Mouse (Mus musculus) liver, embryonic 16.5 days (tissue): ENCODE measurements around the gene Slc38a1. TPM values are rescaled to one million over a fixed set of nuclear protein-coding genes. Genes with fewer than 3 reads are reported as not detected.

ENCODE experiments used
- ATAC-seq: fragments of 200-750 bp; cut with Nextera tagmentation; 2 replicates; pipeline ENCODE4 v1.8.0; 2017; ENCODE audit warnings: low read depth, mild to moderate bottlenecking, moderate number of reproducible peaks, moderate library complexity
- H3K27ac ChIP-seq: fragments of 300-500 bp; sonication (generic); 2 replicates; pipeline ENCODE4 v1.5.1; 2014; ENCODE audit warnings: mild to moderate bottlenecking, low read length
- H3K27me3 ChIP-seq: fragments of 300-500 bp; sonication (generic); 2 replicates; pipeline ENCODE4 v1.6.1; 2014; ENCODE audit warnings: low read depth, low read length, mixed read lengths; ENCODE audit not compliant: control insufficient read depth, insufficient read depth
- H3K36me3 ChIP-seq: fragments of 300-500 bp; sonication (generic); 2 replicates; pipeline ENCODE4 v1.6.1; 2014; ENCODE audit warnings: mild to moderate bottlenecking; ENCODE audit not compliant: control insufficient read depth, insufficient read depth
- H3K4me1 ChIP-seq: fragments of 300-500 bp; sonication (generic); 2 replicates; pipeline ENCODE4 v1.6.1; 2014; ENCODE audit warnings: low read depth, low read length, mixed read lengths; ENCODE audit not compliant: control insufficient read depth
- H3K4me2 ChIP-seq: fragments of 300-500 bp; sonication (generic); 2 replicates; pipeline ENCODE4 v1.6.1; 2014; ENCODE audit warnings: low read depth, low read length, mixed read lengths
- H3K4me3 ChIP-seq: fragments of 300-500 bp; sonication (generic); 2 replicates; pipeline ENCODE4 v1.5.1; 2014; ENCODE audit warnings: low read depth, mild to moderate bottlenecking, low read length
- H3K9ac ChIP-seq: fragments of 300-500 bp; sonication (generic); 2 replicates; pipeline ENCODE4 v1.6.1; 2014; ENCODE audit warnings: low read depth, low read length
- H3K9me3 ChIP-seq: fragments of 300-500 bp; sonication (generic); replicated peaks from 2 replicates; pipeline ENCODE4 v1.6.1; 2016; ENCODE audit warnings: low read length; ENCODE audit not compliant: control insufficient read depth
- WGBS: fragments of 180-500 bp; shearing (Covaris S2); extraction: QIAGEN DNeasy Blood & Tissue Kit; methylation state at CpG from one replicate; pipeline ENCODE4 v1.1.7; 2014; ENCODE audit not compliant: insufficient replicate concordance; 5-methylcytosine and 5-hydroxymethylcytosine counted together
- polyA plus RNA-seq: library from polyadenylated mRNA; unstranded; fragments of >200 nt; fragmentation: Nextera tagmentation; extraction: Ambion mirVana; gene quantifications from 2 replicates; pipeline ENCODE4 v1.2.1, GENCODE M21; 2015

Slc38a1 gene
- polyA plus RNA-seq, 1 experiment from 2014 or later, result 12.3 TPM

GRCm38 (mm10) chr15:96568271-96568982 lies 74.3 kb downstream of the Slc38a1 start:
- H3K9ac ChIP-seq, result no peak overlapping the region
- 58% methylated on average over 13 of the region's 13 CpGs for WGBS
- peaks cover 10% of the 10 kb centered on the region for H3K4me1 ChIP-seq
- ATAC-seq, result peak; percentile 62; the same call in 1 of the 2 replicates
- no peak overlapping the region for H3K4me3 ChIP-seq
- H3K9me3 ChIP-seq, result no peaks in the 10 kb centered on the region
- no peaks in the 10 kb centered on the region for H3K36me3 ChIP-seq
- no peaks in the 10 kb centered on the region for H3K27me3 ChIP-seq
- no peak overlapping the region for H3K27ac ChIP-seq
- no peak overlapping the region for H3K4me2 ChIP-seq

DNA sequence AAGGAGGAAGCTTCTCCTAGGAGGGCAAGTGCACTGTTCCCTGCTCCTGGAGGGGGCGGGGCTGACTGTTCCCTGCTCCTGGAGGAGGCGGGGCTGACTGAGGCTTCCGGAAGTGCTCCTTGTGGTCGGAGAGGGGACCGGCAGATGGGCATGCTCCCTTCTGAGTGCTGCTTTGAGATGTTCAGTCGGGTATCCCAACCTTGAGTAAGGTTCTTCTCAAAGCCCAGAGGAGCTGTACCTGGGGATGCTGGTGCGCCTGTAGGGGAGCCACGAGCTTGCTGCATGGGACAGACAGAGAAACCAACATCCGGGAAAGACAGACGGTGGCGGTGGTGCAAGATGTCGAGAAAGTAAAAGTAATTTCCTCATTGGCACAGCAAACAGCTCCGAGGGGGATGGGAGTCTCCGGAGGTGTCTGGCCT lies 75.9 kb downstream of the Slc38a1 start:
- ATAC-seq, result peak; percentile 40; the same call in 1 of the 2 replicates
- H3K9ac ChIP-seq, result no peak overlapping the region
- WGBS, result 6% methylated on average over 14 of the region's 14 CpGs

DNA sequence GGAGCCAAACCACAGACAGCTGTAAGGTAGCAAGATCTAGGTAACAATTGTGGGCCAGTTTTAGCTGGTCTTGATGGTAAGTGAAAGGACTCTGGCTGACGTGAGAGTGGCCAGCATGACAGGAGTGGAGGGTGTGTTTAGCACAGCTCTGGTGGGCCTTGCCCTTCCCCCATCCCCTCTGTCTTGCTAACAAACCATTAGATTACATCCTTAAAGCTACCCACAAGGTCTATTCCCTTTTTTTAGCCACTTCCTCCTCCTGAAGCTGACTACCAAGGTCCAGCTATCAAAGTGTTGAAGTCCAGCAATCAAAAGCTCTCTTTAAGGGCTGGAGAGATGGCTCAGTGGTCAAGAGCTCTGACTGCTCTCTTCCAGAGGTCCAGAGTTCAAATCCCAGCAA lies 78.9 kb downstream of the Slc38a1 start:
- WGBS, result 11% methylated on average over 1 of the region's 1 CpGs
- Histone ChIP-seq H3K4me1 (peaks cover 10% of the 10 kb centered on the region), H3K27me3 (no peaks in the 10 kb centered on the region), H3K4me2 (no peak overlapping the region), H3K9ac (no peak overlapping the region), H3K27ac (no peak overlapping the region), H3K36me3 (no peaks in the 10 kb centered on the region), H3K4me3 (no peak overlapping the region), H3K9me3 (no peaks in the 10 kb centered on the region)
- no peak for ATAC-seq

More for the DNA sequence above, 75.9 kb downstream of the Slc38a1 start:
- H3K27ac ChIP-seq, result no peak overlapping the region
- peak overlapping the region; percentile 55 for H3K4me3 ChIP-seq
- peak overlapping the region; percentile 59 for H3K4me2 ChIP-seq
- H3K27me3 ChIP-seq, result no peaks in the 10 kb centered on the region
- no peaks in the 10 kb centered on the region for H3K36me3 ChIP-seq
- no peaks in the 10 kb centered on the region for H3K9me3 ChIP-seq
- H3K4me1 ChIP-seq, result peaks cover 10% of the 10 kb centered on the region

DNA sequence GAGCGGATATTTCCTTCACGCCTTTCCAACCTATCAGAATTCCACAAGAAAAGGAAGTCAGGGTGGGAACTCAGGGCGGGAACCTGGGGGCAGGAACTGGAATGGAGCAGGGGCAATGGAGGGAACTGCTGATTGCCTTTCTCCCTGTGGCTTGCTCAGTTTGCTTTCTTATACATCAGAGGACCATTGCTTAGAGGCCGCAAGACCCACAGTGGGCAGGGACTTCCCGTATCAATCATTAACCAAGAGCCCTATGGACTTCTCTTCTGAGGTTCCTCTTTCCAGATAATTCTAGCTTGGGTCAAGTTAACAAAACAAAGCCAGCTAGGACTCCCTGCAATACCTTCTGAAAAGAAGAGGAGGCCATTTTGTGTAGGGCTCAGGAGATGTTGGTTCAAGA lies 80.2 kb downstream of the Slc38a1 start:
- Histone ChIP-seq H3K4me2 (no peak overlapping the region), H3K27ac (no peak overlapping the region), H3K9me3 (no peaks in the 10 kb centered on the region), H3K4me3 (no peak overlapping the region), H3K27me3 (no peaks in the 10 kb centered on the region), H3K4me1 (peaks cover 8% of the 10 kb centered on the region), H3K9ac (no peak overlapping the region), H3K36me3 (no peaks in the 10 kb centered on the region)
- 60% methylated on average over 5 of the region's 5 CpGs for WGBS
- peak; percentile 16; the same call in 1 of the 2 replicates for ATAC-seq

- ATAC-seq, result no peak
- H3K27ac ChIP-seq, result no peak overlapping the region
- 82% methylated on average over 14 of the region's 14 CpGs for whole genome bisulfite sequencing
- no peaks in the 10 kb centered on the region for H3K9me3 ChIP-seq
- H3K4me1 ChIP-seq, result peaks cover 3% of the 10 kb centered on the region; the same call in 1 of the 2 replicates
- H3K36me3 ChIP-seq, result no peaks in the 10 kb centered on the region
- no peak overlapping the region for H3K4me3 ChIP-seq
- H3K4me2 ChIP-seq, result no peak overlapping the region
- H3K27me3 ChIP-seq, result no peaks in the 10 kb centered on the region
- no peak overlapping the region for H3K9ac ChIP-seq
Measured at GRCm38 (mm10) chr15:96560576-96561298, 82.0 kb downstream of the Slc38a1 start.

GRCm38 (mm10) chr15:96551569-96552380 lies 90.9 kb downstream of the Slc38a1 start:
- Histone ChIP-seq H3K4me1 (no peaks in the 10 kb centered on the region), H3K36me3 (no peaks in the 10 kb centered on the region), H3K9ac (no peak overlapping the region), H3K9me3 (no peaks in the 10 kb centered on the region), H3K4me3 (no peak overlapping the region), H3K4me2 (no peak overlapping the region), H3K27me3 (no peaks in the 10 kb centered on the region), H3K27ac (no peak overlapping the region)
- WGBS, result 47% methylated on average over 9 of the region's 9 CpGs
- ATAC-seq, result peak; percentile 67; the same call in 1 of the 2 replicates

GRCm38 (mm10) chr15:96551107-96551506 lies 91.6 kb downstream of the Slc38a1 start:
- ATAC-seq, result no peak
- Histone ChIP-seq H3K4me3 (no peak overlapping the region), H3K9ac (no peak overlapping the region), H3K9me3 (no peaks in the 10 kb centered on the region), H3K27ac (no peak overlapping the region), H3K4me1 (no peaks in the 10 kb centered on the region), H3K4me2 (no peak overlapping the region), H3K36me3 (no peaks in the 10 kb centered on the region), H3K27me3 (no peaks in the 10 kb centered on the region)
- 70% methylated on average over 8 of the region's 8 CpGs for WGBS

DNA sequence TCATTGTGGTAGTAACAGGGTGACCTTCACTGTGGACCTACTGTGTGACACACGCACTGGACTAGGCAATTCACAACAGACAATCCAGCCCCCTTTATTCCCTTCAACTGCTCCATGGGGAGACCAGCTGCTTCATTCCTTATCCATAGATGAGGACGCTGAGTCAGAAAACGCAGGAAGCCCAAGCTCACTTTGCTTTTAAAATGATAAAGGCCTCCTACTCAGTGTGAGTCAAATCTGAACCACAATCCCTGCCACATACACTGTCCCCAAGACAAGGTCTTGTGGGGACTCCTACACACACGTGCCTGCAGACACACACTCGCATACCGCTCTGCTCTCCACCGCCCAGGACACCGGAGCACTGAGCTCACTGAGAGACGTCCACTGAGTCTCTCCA lies 94.3 kb downstream of the Slc38a1 start:
- H3K27ac ChIP-seq, result no peak overlapping the region
- no peak for ATAC-seq
- WGBS, result 71% methylated on average over 9 of the region's 9 CpGs

More for the DNA sequence above, 94.3 kb downstream of the Slc38a1 start:
- Histone ChIP-seq H3K4me3 (no peak overlapping the region), H3K27me3 (no peaks in the 10 kb centered on the region), H3K4me2 (no peak overlapping the region), H3K4me1 (peaks cover 2% of the 10 kb centered on the region; the same call in 1 of the 2 replicates), H3K36me3 (no peaks in the 10 kb centered on the region), H3K9me3 (no peaks in the 10 kb centered on the region), H3K9ac (no peak overlapping the region)
